Mouse (Mus musculus) neural tube, embryonic 11.5 days (tissue): ENCODE measurements around the gene Adad2. TPM values are rescaled to one million over a fixed set of nuclear protein-coding genes. Genes with fewer than 3 reads are reported as not detected.

Experiments used
- ATAC-seq: fragments of 200-750 bp; cut with Nextera tagmentation; 2 replicates; pipeline ENCODE4 v1.8.0; 2017; ENCODE audit warnings: moderate number of reproducible peaks, mild to moderate bottlenecking, moderate TSS enrichment, moderate library complexity; ENCODE audit not compliant: insufficient read depth, low FRiP score, low TSS enrichment
- DNase-seq: peaks from one replicate; pipeline ENCODE4 v3.0.0-alpha.2; 2015; ENCODE audit warnings: low spot score
- H3K27ac ChIP-seq: fragments of 300-500 bp; sonication (generic); 2 replicates; pipeline ENCODE4 v1.5.1; 2014; ENCODE audit warnings: low read depth, mild to moderate bottlenecking, low read length
- H3K27me3 ChIP-seq: fragments of 300-500 bp; sonication (generic); 2 replicates; pipeline ENCODE4 v1.6.1; 2014; ENCODE audit warnings: mild to moderate bottlenecking, low read length, mixed read lengths; ENCODE audit not compliant: control insufficient read depth, insufficient read depth
- H3K36me3 ChIP-seq: fragments of 300-500 bp; sonication (generic); 2 replicates; pipeline ENCODE4 v1.6.1; 2014; ENCODE audit warnings: mild to moderate bottlenecking, low read length, moderate library complexity, mixed read lengths; ENCODE audit not compliant: control insufficient read depth, insufficient read depth
- H3K4me1 ChIP-seq: fragments of 300-500 bp; sonication (generic); 2 replicates; pipeline ENCODE4 v1.6.1; 2014; ENCODE audit warnings: low read length, mixed read lengths; ENCODE audit not compliant: control insufficient read depth, insufficient read depth
- H3K4me2 ChIP-seq: fragments of 300-500 bp; sonication (generic); 2 replicates; pipeline ENCODE4 v1.6.1; 2014; ENCODE audit warnings: low read depth, mild to moderate bottlenecking, moderate library complexity
- H3K4me3 ChIP-seq: fragments of 300-500 bp; sonication (generic); 2 replicates; pipeline ENCODE4 v1.5.1; 2014; ENCODE audit warnings: low read depth, low read length
- H3K9ac ChIP-seq: fragments of 300-500 bp; sonication (generic); 2 replicates; pipeline ENCODE4 v1.6.1; 2014; ENCODE audit warnings: mild to moderate bottlenecking, low read length
- H3K9me3 ChIP-seq: fragments of 300-500 bp; sonication (generic); 2 replicates; pipeline ENCODE4 v1.6.1; 2016; ENCODE audit warnings: low read length; ENCODE audit not compliant: control insufficient read depth
- WGBS: fragments of 180-500 bp; shearing (Covaris S2); extraction: QIAGEN DNeasy Blood & Tissue Kit; methylation state at CpG from one replicate; pipeline ENCODE4 v1.1.7; 2014; 5-methylcytosine and 5-hydroxymethylcytosine counted together
- polyA plus RNA-seq: library from polyadenylated mRNA; unstranded; fragments of >200 nt; fragmentation: Nextera tagmentation; extraction: Ambion mirVana; gene quantifications from 2 replicates; pipeline ENCODE4 v1.2.1, GENCODE M21; 2014

The Adad2 gene
- polyA plus RNA-seq, 1 experiment from 2014 or later = not detected

DNA sequence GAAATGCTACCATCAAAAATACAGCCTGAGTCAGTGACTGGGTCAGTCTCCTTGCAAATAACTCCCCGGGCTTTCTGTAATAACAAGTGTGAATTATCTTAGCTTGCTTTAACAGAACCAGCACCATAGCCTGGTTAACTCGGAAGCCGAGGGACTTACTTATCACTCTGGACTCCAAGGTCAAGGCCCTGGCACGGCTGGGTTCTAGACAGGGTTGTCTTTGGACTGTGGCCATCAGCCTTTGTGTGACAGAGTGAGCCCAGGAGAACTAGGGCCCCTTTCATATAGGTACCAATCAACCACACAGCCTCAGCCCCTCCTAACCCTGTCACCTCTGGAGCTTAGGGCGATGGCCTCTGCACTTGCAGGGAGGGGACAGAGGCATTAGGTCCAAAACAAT lies 28.5 kb downstream of the Adad2 start:
- DNase-seq = no peak
- ATAC-seq = no peak
- Histone ChIP-seq H3K27me3 (no peaks in the 10 kb centered on the region), H3K9me3 (no peaks in the 10 kb centered on the region), H3K27ac (no peak overlapping the region), H3K36me3 (no peaks in the 10 kb centered on the region), H3K4me3 (no peak overlapping the region), H3K4me2 (no peak overlapping the region), H3K9ac (no peak overlapping the region), H3K4me1 (no peaks in the 10 kb centered on the region)
- 85% methylated on average over 5 of the region's 5 CpGs for WGBS

GRCm38 (mm10) chr8:119642960-119643359 lies 30.4 kb downstream of the Adad2 start:
- Histone ChIP-seq H3K9ac (no peak overlapping the region), H3K27me3 (no peaks in the 10 kb centered on the region), H3K4me2 (no peak overlapping the region), H3K36me3 (no peaks in the 10 kb centered on the region), H3K9me3 (no peaks in the 10 kb centered on the region), H3K27ac (no peak overlapping the region), H3K4me3 (no peak overlapping the region), H3K4me1 (no peaks in the 10 kb centered on the region)
- WGBS = 97% methylated on average over 1 of the region's 1 CpGs
- ATAC-seq = no peak
- no peak for DNase-seq

DNA sequence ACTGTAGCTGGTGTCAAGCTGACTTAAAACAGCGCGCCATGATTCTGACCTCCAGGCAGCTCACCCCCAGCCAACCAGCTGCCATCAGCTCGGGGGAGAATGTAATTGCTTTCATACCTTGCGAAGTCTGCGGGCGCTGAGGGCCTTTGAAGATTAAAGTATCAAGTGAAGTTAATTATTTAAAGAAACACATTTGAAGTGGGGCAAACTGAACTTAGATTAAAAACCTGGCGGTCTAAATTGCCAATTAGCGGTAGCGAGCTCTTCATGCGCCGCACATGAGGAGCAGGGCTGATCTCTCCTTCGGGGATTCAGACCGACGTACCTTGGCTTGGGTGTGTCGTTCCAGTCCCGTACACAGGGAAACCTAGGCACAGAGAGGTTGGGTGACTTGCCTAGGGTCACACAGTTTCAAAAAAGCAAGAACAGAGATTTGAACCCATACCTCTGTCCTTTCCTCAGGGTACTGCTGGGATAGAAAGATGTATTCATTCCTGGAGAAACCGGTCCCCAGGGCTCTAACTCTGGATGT lies 31.9 kb downstream of the Adad2 start:
- Histone ChIP-seq H3K4me1 (no peaks in the 10 kb centered on the region), H3K27me3 (no peaks in the 10 kb centered on the region), H3K9me3 (no peaks in the 10 kb centered on the region), H3K27ac (no peak overlapping the region), H3K36me3 (no peaks in the 10 kb centered on the region), H3K4me2 (no peak overlapping the region), H3K9ac (no peak overlapping the region), H3K4me3 (no peak overlapping the region)
- ATAC-seq (no peak), DNase-seq (no peak)
- 87% methylated on average over 17 of the region's 17 CpGs for WGBS

DNA sequence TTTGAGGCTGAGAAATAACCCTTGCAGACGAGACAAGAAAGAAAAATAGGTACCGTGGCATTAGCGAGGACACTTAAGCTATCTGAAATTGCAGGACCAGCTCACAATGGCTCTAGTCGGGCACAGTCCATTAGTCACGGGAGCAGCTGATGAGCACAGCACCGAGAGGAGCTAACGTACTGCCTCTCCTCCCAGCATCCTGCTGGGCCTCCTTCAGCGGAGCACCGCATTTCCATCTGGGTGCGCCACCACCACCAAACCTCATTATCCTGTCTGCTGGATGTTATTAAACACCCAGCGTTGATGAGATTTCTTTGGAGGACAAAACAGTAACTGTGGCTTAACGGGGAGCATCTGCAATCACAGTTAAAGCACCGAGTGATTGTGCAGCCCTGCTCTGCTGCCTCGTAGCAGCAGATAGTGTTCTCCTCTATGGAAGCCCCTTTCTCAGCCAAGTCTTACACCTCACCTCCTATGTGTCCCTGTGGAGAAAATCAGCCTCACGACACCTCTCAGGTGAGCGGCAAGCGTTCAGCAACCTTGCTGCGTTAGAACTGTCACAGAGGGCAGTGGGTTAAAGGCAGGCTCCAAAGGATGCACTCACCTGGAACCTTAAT lies 32.5 kb downstream of the Adad2 start:
- H3K9me3 ChIP-seq = no peaks in the 10 kb centered on the region
- peak overlapping the region; percentile 36; the same call in 1 of the 2 replicates for H3K27ac ChIP-seq
- no peaks in the 10 kb centered on the region for H3K36me3 ChIP-seq
- no peak overlapping the region for H3K9ac ChIP-seq
- H3K27me3 ChIP-seq = no peaks in the 10 kb centered on the region
- ATAC-seq (peak; percentile 45), DNase-seq (peak; percentile 53)
- 56% methylated on average over 18 of the region's 18 CpGs for WGBS
- no peaks in the 10 kb centered on the region for H3K4me1 ChIP-seq
- H3K4me2 ChIP-seq = no peak overlapping the region
- no peak overlapping the region for H3K4me3 ChIP-seq

- no peak overlapping the region for H3K9ac ChIP-seq
- WGBS = 72% methylated on average over 3 of the region's 3 CpGs
- no peak overlapping the region for H3K27ac ChIP-seq
- no peak overlapping the region for H3K4me2 ChIP-seq
- no peak for ATAC-seq
- no peaks in the 10 kb centered on the region for H3K9me3 ChIP-seq
- no peaks in the 10 kb centered on the region for H3K4me1 ChIP-seq
- no peak for DNase-seq
- H3K27me3 ChIP-seq = no peaks in the 10 kb centered on the region
- H3K36me3 ChIP-seq = no peaks in the 10 kb centered on the region
- H3K4me3 ChIP-seq = no peak overlapping the region
Observed at GRCm38 (mm10) chr8:119646197-119646596, 33.6 kb downstream of the Adad2 start.

- Histone ChIP-seq H3K4me3 (no peak overlapping the region), H3K4me2 (no peak overlapping the region), H3K27me3 (no peaks in the 10 kb centered on the region), H3K27ac (no peak overlapping the region), H3K4me1 (no peaks in the 10 kb centered on the region), H3K9ac (no peak overlapping the region), H3K36me3 (no peaks in the 10 kb centered on the region), H3K9me3 (no peaks in the 10 kb centered on the region)
- ATAC-seq (no peak), DNase-seq (no peak)
- 86% methylated on average over 7 of the region's 7 CpGs for WGBS
Observed at GRCm38 (mm10) chr8:119646846-119647245, 34.3 kb downstream of the Adad2 start.

DNA sequence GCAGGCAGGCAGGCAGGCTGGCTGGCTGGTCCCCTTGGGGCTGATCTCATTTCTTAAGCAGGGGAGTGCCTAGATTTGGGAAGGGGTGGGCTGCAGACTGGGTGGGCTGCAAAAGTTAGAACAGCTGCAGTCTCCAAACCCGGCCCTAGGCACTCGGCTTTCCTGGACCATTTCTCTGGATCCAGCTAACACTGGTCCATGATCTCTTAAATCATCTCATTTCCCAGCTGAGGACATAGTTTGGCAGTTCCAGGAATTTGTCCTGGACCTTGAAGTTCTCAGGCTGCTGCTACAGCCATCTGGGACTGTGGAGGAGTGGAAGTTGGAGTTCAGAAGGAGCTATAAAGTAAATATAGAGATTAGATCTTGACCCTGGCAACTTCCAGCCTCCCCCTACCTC lies 38.8 kb downstream of the Adad2 start:
- no peak overlapping the region for H3K4me3 ChIP-seq
- no peak overlapping the region for H3K9ac ChIP-seq
- H3K4me1 ChIP-seq = no peaks in the 10 kb centered on the region
- H3K27ac ChIP-seq = no peak overlapping the region
- no peaks in the 10 kb centered on the region for H3K27me3 ChIP-seq
- no peak overlapping the region for H3K4me2 ChIP-seq
- 47% methylated on average over 2 of the region's 2 CpGs for WGBS
- ATAC-seq (no peak), DNase-seq (no peak)
- no peaks in the 10 kb centered on the region for H3K9me3 ChIP-seq
- H3K36me3 ChIP-seq = no peaks in the 10 kb centered on the region

DNA sequence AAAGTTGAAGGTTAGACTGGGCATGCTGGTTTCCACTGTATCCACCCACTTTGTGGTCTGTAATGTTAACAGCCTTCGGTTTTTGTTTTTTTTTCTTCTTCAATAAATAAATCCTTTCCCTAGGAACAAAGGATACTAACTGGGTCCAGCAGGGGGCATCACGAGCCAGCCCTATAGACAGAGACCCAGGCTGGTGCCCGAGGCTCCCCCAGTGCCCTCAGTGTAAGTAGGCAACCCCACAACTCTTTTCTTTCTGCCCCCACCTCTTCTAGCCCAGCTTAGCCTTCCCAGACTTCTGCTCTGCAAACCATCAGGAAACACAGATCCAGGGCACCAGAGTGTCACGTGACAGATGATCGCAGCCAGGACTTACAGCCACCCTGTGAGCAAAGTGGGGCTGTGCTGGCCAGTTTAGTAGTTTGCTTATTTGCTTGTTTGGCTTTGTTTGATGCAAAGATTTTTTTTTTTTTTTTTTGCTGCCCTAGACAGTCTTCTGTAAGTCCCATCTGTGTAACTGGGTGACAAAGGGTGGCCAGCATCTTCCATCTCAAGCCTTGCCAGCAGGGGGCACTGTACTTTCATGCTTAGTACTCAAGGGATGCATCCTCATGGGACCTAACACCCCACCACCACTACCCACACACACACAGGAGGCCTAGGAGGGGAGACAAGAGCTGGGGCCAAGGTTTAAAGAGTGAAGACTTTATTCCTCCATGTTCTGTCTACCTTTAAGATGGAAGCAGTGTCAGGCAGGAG lies 44.3 kb downstream of the Adad2 start:
- WGBS = 61% methylated on average over 5 of the region's 5 CpGs
- H3K4me1 ChIP-seq = peaks cover 5% of the 10 kb centered on the region
- DNase-seq (no peak), ATAC-seq (no peak)
- no peak overlapping the region for H3K4me2 ChIP-seq
- H3K4me3 ChIP-seq = no peak overlapping the region
- no peak overlapping the region for H3K27ac ChIP-seq
- no peaks in the 10 kb centered on the region for H3K36me3 ChIP-seq
- no peaks in the 10 kb centered on the region for H3K27me3 ChIP-seq
- no peaks in the 10 kb centered on the region for H3K9me3 ChIP-seq
- no peak overlapping the region for H3K9ac ChIP-seq

DNA sequence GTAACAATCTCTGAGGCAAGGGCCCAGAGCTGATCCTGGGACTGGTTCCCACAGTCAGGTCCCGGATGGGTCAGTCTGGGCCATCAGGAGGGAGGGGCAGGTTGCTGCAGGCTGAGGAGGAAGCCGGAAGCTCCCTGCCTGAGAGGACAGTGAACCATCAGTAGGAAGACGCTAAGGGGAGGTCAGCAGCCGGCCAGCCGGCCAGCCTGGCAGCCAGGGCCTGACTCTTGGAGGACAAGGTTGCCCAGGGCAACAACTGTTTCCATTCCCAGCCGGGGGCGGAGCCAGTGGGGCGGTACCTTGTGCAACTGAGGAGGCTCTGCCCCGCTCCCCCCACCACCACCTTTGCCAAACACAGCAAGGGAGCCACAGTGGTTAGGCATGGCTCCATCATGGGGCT lies 48.5 kb downstream of the Adad2 start:
- WGBS = 3% methylated on average over 9 of the region's 9 CpGs
- 0 out of 2 replicates have a peak, but pooled peaks have one; percentile 38 for ATAC-seq
- Histone ChIP-seq H3K9me3 (no peaks in the 10 kb centered on the region), H3K9ac (peak overlapping the region; percentile 40; the same call in 1 of the 2 replicates), H3K4me2 (no peak overlapping the region), H3K27me3 (no peaks in the 10 kb centered on the region), H3K36me3 (no peaks in the 10 kb centered on the region), H3K4me3 (no peak overlapping the region), H3K27ac (0 out of 2 replicates have a peak overlapping the region, but pooled peaks have one; percentile 53), H3K4me1 (peaks cover 5% of the 10 kb centered on the region)
- peak; percentile 63 for DNase-seq
